Mouse (Mus musculus): ENCODE measurements around the gene Atf6b.

GRCm38 (mm10) chr17:34639461-34640255 is 7.3 kb upstream of the Atf6b start:
- TF ChIP-seq POLR2A (IDR thresholded peaks at IDR 0.05; ENCODE audit: insufficient read depth, low read depth, low read length) (no peak), CTCF (IDR thresholded peaks at IDR 0.05; ENCODE audit: insufficient read depth, low read depth, low read length) (no peak)

Data from olfactory bulb, adult 2 months (tissue).